Mouse (Mus musculus) ZHBTc4 (cell line): ENCODE results near the gene Dync1i1.
A peak's percentile ranks its signal among the peaks of the same experiment; 100 is the strongest.

Experiments
- DNase-seq: peaks from one replicate; pipeline ENCODE4 v3.0.0-alpha.2; 2011; ENCODE audit warnings: low read depth, low spot score

Gene Dync1i1

GRCm38 (mm10) chr6:5770283-5770682 is 44.8 kb downstream of the Dync1i1 start:
- DNase-seq: no peak

GRCm38 (mm10) chr6:5775461-5775860 is 50.0 kb downstream of the Dync1i1 start:
- no peak for DNase-seq

- DNase-seq: no peak
Observed at GRCm38 (mm10) chr6:5781752-5782151, 56.3 kb downstream of the Dync1i1 start.

- DNase-seq: no peak
Observed at GRCm38 (mm10) chr6:5783830-5784229, 58.4 kb downstream of the Dync1i1 start.

GRCm38 (mm10) chr6:5790607-5791006 is 65.2 kb downstream of the Dync1i1 start:
- peak; percentile 6 for DNase-seq

- no peak for DNase-seq
Observed at GRCm38 (mm10) chr6:5794106-5794753, 68.8 kb downstream of the Dync1i1 start.

- no peak for DNase-seq
Observed at GRCm38 (mm10) chr6:5795314-5795713, 69.9 kb downstream of the Dync1i1 start.

- peak; percentile 63 for DNase-seq
Observed at GRCm38 (mm10) chr6:5802124-5802839, 76.8 kb downstream of the Dync1i1 start.

- no peak for DNase-seq
Observed at GRCm38 (mm10) chr6:5802840-5803491, 77.5 kb downstream of the Dync1i1 start.

- DNase-seq: no peak
Observed at GRCm38 (mm10) chr6:5808008-5808421, 82.6 kb downstream of the Dync1i1 start.

- peak; percentile 58 for DNase-seq
Observed at GRCm38 (mm10) chr6:5812076-5812475, 86.6 kb downstream of the Dync1i1 start.

- DNase-seq: no peak
Observed at GRCm38 (mm10) chr6:5819674-5820073, 94.2 kb downstream of the Dync1i1 start.

- no peak for DNase-seq
Observed at GRCm38 (mm10) chr6:5825461-5825860, 100.0 kb downstream of the Dync1i1 start.

- DNase-seq: peak; percentile 57
Observed at GRCm38 (mm10) chr6:5827064-5827463, 101.6 kb downstream of the Dync1i1 start.

- no peak for DNase-seq
Observed at GRCm38 (mm10) chr6:5828409-5828974, 103.1 kb downstream of the Dync1i1 start.

GRCm38 (mm10) chr6:5829148-5829547 is 103.7 kb downstream of the Dync1i1 start:
- DNase-seq: no peak

- no peak for DNase-seq
Observed at GRCm38 (mm10) chr6:5830717-5831116, 105.3 kb downstream of the Dync1i1 start.

GRCm38 (mm10) chr6:5831233-5831632 is 105.8 kb downstream of the Dync1i1 start:
- DNase-seq: no peak

- DNase-seq: no peak
Observed at GRCm38 (mm10) chr6:5832838-5833237, 107.4 kb downstream of the Dync1i1 start.

GRCm38 (mm10) chr6:5842466-5842865 is 117.0 kb downstream of the Dync1i1 start:
- DNase-seq: no peak

- no peak for DNase-seq
Observed at GRCm38 (mm10) chr6:5846154-5846553, 120.7 kb downstream of the Dync1i1 start.
